Mouse (Mus musculus): ENCODE results near the gene Map3k4. TPM values are rescaled to one million over a fixed set of nuclear protein-coding genes. Genes with fewer than 3 reads are reported as not detected.
A peak's percentile ranks its signal among the peaks of the same experiment; 100 is the strongest.
"Not testable (repeated sequence)": the region's sequence is repeated elsewhere in the genome, so short reads cannot be mapped to it uniquely, and the experiment has no call there.

Gene Map3k4
- polyA plus RNA-seq, 1 experiment from 2014 or later: 58.7 TPM

GRCm38 (mm10) chr17:12292356-12292755, 26.2 kb downstream of the Map3k4 start:
- ATAC-seq (replicated peaks; ENCODE audit: low FRiP score, low read depth): no peak
- Histone ChIP-seq H3K4me2 (ENCODE audit: low read length) (no peak overlapping the region), H3K36me3 (ENCODE audit: insufficient read depth, low read length) (0 out of 2 replicates have a peak, but pooled peaks cover 2% of the 10 kb centered on the region), H3K27me3 (ENCODE audit: insufficient read depth, low read length) (no peaks in the 10 kb centered on the region), H3K27ac (no peak overlapping the region), H3K4me1 (replicated peaks; ENCODE audit: insufficient read depth, low read length) (0 out of 2 replicates have a peak, but pooled peaks cover 8% of the 10 kb centered on the region), H3K9ac (ENCODE audit: low read depth, low read length) (no peak overlapping the region), H3K9me3 (replicated peaks; ENCODE audit: low read length) (no peaks in the 10 kb centered on the region), H3K4me3 (replicated peaks; ENCODE audit: low read depth, low read length) (no peak overlapping the region)
- 81% methylated on average over 1 of the region's 1 CpGs for WGBS
- DNase-seq (ENCODE audit: low spot score): no peak
- TF ChIP-seq CTCF (IDR thresholded peaks at IDR 0.05; ENCODE audit: low read depth): no peak

GRCm38 (mm10) chr17:12291151-12291550, 27.4 kb downstream of the Map3k4 start:
- ATAC-seq (replicated peaks; ENCODE audit: low FRiP score, low read depth) (no peak), DNase-seq (ENCODE audit: low spot score) (no peak)
- Histone ChIP-seq H3K27ac (no peak overlapping the region), H3K4me1 (replicated peaks; ENCODE audit: insufficient read depth, low read length) (0 out of 2 replicates have a peak, but pooled peaks cover 8% of the 10 kb centered on the region), H3K4me2 (ENCODE audit: low read length) (no peak overlapping the region), H3K9ac (ENCODE audit: low read depth, low read length) (no peak overlapping the region), H3K9me3 (replicated peaks; ENCODE audit: low read length) (no peaks in the 10 kb centered on the region), H3K27me3 (ENCODE audit: insufficient read depth, low read length) (no peaks in the 10 kb centered on the region), H3K4me3 (replicated peaks; ENCODE audit: low read depth, low read length) (no peak overlapping the region), H3K36me3 (ENCODE audit: insufficient read depth, low read length) (0 out of 2 replicates have a peak, but pooled peaks cover 2% of the 10 kb centered on the region)
- WGBS: 94% methylated on average over 7 of the region's 7 CpGs
- TF ChIP-seq CTCF (IDR thresholded peaks at IDR 0.05; ENCODE audit: low read depth): no peak

GRCm38 (mm10) chr17:12290735-12291134, 27.9 kb downstream of the Map3k4 start:
- DNase-seq (ENCODE audit: low spot score) (peak; percentile 85), ATAC-seq (replicated peaks; ENCODE audit: low FRiP score, low read depth) (peak; percentile 59; the same call in 1 of the 2 replicates)
- Histone ChIP-seq H3K9ac (ENCODE audit: low read depth, low read length) (no peak overlapping the region), H3K4me3 (replicated peaks; ENCODE audit: low read depth, low read length) (no peak overlapping the region), H3K9me3 (replicated peaks; ENCODE audit: low read length) (no peaks in the 10 kb centered on the region), H3K27ac (no peak overlapping the region), H3K4me1 (replicated peaks; ENCODE audit: insufficient read depth, low read length) (0 out of 2 replicates have a peak, but pooled peaks cover 8% of the 10 kb centered on the region), H3K36me3 (ENCODE audit: insufficient read depth, low read length) (0 out of 2 replicates have a peak, but pooled peaks cover 2% of the 10 kb centered on the region), H3K27me3 (ENCODE audit: insufficient read depth, low read length) (no peaks in the 10 kb centered on the region), H3K4me2 (ENCODE audit: low read length) (no peak overlapping the region)
- TF ChIP-seq CTCF (IDR thresholded peaks at IDR 0.05; ENCODE audit: low read depth): no peak
- 32% methylated on average over 10 of the region's 10 CpGs for WGBS

DNA sequence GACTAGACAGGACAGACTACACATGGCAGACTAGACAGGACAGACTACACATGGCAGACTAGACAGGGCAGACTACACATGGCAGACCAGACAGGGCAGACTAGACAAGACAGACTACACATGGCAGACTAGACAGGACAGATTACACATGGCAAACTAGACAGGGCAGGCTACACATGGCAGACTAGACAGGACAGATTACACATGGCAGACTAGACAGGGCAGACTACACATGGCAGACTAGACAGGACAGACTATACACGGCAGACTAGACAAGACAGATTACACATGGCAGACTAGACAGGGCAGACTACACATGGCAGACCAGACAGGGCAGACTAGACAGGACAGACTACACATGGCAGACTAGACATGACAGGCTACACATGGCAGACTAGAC, 28.8 kb downstream of the Map3k4 start:
- not testable (repeated sequence) for H3K4me1 ChIP-seq (replicated peaks; ENCODE audit: insufficient read depth, low read length); H3K4me3 ChIP-seq (replicated peaks; ENCODE audit: low read depth, low read length); H3K36me3 ChIP-seq (ENCODE audit: insufficient read depth, low read length); H3K4me2 ChIP-seq (ENCODE audit: low read length); H3K27ac ChIP-seq; H3K9me3 ChIP-seq (replicated peaks; ENCODE audit: low read length); H3K27me3 ChIP-seq (ENCODE audit: insufficient read depth, low read length); H3K9ac ChIP-seq (ENCODE audit: low read depth, low read length); ATAC-seq (replicated peaks; ENCODE audit: low FRiP score, low read depth); DNase-seq (ENCODE audit: low spot score)
- WGBS: 79% methylated on average over 1 of the region's 1 CpGs

DNA sequence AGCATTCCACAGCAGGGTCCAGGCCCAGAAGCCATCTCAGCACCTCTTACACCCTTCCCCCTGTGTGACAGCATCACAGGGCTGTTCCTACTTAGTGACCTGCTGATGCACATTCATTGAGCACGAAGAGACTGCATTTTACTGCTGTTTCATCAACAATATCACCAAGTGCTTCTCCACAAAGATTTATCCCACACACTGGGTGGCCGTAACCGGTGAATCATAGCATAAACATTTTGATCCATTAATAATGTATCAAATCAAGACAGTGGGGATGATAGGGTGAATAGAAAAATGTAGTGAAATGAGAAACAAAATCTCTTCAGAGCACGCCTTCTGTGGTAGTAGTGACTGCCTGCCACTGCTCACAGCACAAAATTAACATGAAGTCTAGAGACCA, 29.7 kb downstream of the Map3k4 start:
- Histone ChIP-seq H3K4me2 (ENCODE audit: low read length) (no peak overlapping the region), H3K4me1 (replicated peaks; ENCODE audit: insufficient read depth, low read length) (no peaks in the 10 kb centered on the region), H3K36me3 (ENCODE audit: insufficient read depth, low read length) (0 out of 2 replicates have a peak, but pooled peaks cover 2% of the 10 kb centered on the region), H3K9me3 (replicated peaks; ENCODE audit: low read length) (no peaks in the 10 kb centered on the region), H3K27me3 (ENCODE audit: insufficient read depth, low read length) (no peaks in the 10 kb centered on the region), H3K9ac (ENCODE audit: low read depth, low read length) (no peak overlapping the region), H3K27ac (no peak overlapping the region), H3K4me3 (replicated peaks; ENCODE audit: low read depth, low read length) (no peak overlapping the region)
- TF ChIP-seq CTCF (IDR thresholded peaks at IDR 0.05; ENCODE audit: low read depth): no peak
- WGBS: 81% methylated on average over 4 of the region's 4 CpGs
- DNase-seq (ENCODE audit: low spot score): no peak
- ATAC-seq (replicated peaks; ENCODE audit: low FRiP score, low read depth): no peak

DNA sequence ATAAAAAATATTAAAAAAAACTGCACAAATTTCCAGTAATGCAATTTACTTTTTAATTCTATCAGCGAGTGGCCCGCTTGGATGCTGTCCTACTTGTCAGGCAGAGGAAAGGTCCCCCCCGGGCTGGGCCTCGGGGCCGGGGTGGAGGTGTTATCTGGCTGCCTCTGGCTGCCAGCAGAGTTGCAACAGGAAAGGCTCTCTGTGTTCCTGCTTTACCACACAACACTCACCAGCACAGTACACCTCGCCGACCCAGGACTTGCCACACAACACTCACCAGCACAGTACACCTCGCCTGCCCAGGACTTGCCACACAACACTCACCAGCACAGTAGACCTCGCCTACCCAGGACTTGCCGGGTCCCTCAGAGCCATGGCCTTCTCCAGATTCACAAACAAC, 38.8 kb downstream of the Map3k4 start:
- no peaks in the 10 kb centered on the region for H3K4me1 ChIP-seq (replicated peaks; ENCODE audit: insufficient read depth, low read length)
- DNase-seq (ENCODE audit: low spot score) (no peak), ATAC-seq (replicated peaks; ENCODE audit: low FRiP score, low read depth) (no peak)
- no peak overlapping the region for H3K4me2 ChIP-seq (ENCODE audit: low read length)
- no peaks in the 10 kb centered on the region for H3K27me3 ChIP-seq (ENCODE audit: insufficient read depth, low read length)
- H3K27ac ChIP-seq: no peak overlapping the region
- TF ChIP-seq CTCF (IDR thresholded peaks at IDR 0.05; ENCODE audit: low read depth): no peak
- 0 out of 2 replicates have a peak, but pooled peaks cover 3% of the 10 kb centered on the region for H3K9me3 ChIP-seq (replicated peaks; ENCODE audit: low read length)
- no peak overlapping the region for H3K4me3 ChIP-seq (replicated peaks; ENCODE audit: low read depth, low read length)
- H3K36me3 ChIP-seq (ENCODE audit: insufficient read depth, low read length): peaks cover 21% of the 10 kb centered on the region
- no peak overlapping the region for H3K9ac ChIP-seq (ENCODE audit: low read depth, low read length)
- WGBS: 90% methylated on average over 10 of the region's 10 CpGs

DNA sequence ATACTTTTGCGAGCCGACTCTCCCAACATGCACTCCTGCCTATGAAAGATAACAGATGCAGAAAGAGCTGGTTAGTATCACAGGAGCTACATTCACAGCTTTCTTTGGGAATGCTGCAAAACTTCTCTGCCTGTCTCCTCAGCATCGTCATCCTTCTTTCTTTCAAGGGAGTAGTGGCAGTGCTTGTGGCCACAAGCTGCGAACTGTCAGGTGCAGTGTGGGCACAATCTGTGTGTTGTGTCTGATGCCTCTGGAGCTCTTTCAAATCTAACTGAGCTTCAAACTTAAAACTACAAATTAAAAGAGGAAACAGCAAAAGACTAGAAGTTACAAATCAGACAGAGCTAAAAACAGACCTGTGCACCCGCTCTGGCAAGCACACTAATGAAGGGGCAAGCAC, 40.5 kb downstream of the Map3k4 start:
- ATAC-seq (replicated peaks; ENCODE audit: low FRiP score, low read depth) (no peak), DNase-seq (ENCODE audit: low spot score) (no peak)
- H3K4me3 ChIP-seq (replicated peaks; ENCODE audit: low read depth, low read length): no peak overlapping the region
- H3K9me3 ChIP-seq (replicated peaks; ENCODE audit: low read length): no peaks in the 10 kb centered on the region
- no peak for TF ChIP-seq CTCF (IDR thresholded peaks at IDR 0.05; ENCODE audit: low read depth)
- H3K27me3 ChIP-seq (ENCODE audit: insufficient read depth, low read length): no peaks in the 10 kb centered on the region
- no peak overlapping the region for H3K27ac ChIP-seq
- H3K4me2 ChIP-seq (ENCODE audit: low read length): no peak overlapping the region
- H3K9ac ChIP-seq (ENCODE audit: low read depth, low read length): no peak overlapping the region
- H3K36me3 ChIP-seq (ENCODE audit: insufficient read depth, low read length): peaks cover 25% of the 10 kb centered on the region
- no peaks in the 10 kb centered on the region for H3K4me1 ChIP-seq (replicated peaks; ENCODE audit: insufficient read depth, low read length)
- 70% methylated on average over 5 of the region's 5 CpGs for WGBS
